Mouse (Mus musculus) limb, embryonic 11.5 days (tissue): Measurements from ENCODE around the gene Rassf2. TPM values are rescaled to one million over a fixed set of nuclear protein-coding genes. Genes with fewer than 3 reads are reported as not detected.

Experiments
- ATAC-seq: fragments of 200-750 bp; cut with Nextera tagmentation; 2 replicates; pipeline ENCODE4 v1.8.0; 2017; ENCODE audit warnings: low read depth; ENCODE audit not compliant: insufficient number of reproducible peaks, low FRiP score, low TSS enrichment
- DNase-seq: peaks from one replicate; pipeline ENCODE4 v3.0.0-alpha.2; 2015; ENCODE audit warnings: low spot score
- H3K27ac ChIP-seq: fragments of 300-500 bp; sonication (generic); replicated peaks from 2 replicates; pipeline ENCODE4 v1.5.1; 2014; ENCODE audit warnings: low read depth, mild to moderate bottlenecking, low read length
- H3K27me3 ChIP-seq: fragments of 300-500 bp; sonication (generic); 2 replicates; pipeline ENCODE4 v1.6.1; 2014; ENCODE audit warnings: mild to moderate bottlenecking, low read length, mixed read lengths; ENCODE audit not compliant: control insufficient read depth, insufficient read depth
- H3K36me3 ChIP-seq: fragments of 300-500 bp; sonication (generic); 2 replicates; pipeline ENCODE4 v1.6.1; 2014; ENCODE audit warnings: mild to moderate bottlenecking, low read length, moderate library complexity, mixed read lengths; ENCODE audit not compliant: control insufficient read depth, insufficient read depth
- H3K4me1 ChIP-seq: fragments of 300-500 bp; sonication (generic); 2 replicates; pipeline ENCODE4 v1.6.1; 2014; ENCODE audit warnings: low read length, mixed read lengths; ENCODE audit not compliant: control insufficient read depth, insufficient read depth
- H3K4me2 ChIP-seq: fragments of 300-500 bp; sonication (generic); 2 replicates; pipeline ENCODE4 v1.6.1; 2014; ENCODE audit warnings: low read depth, mild to moderate bottlenecking, moderate library complexity; ENCODE audit not compliant: severe bottlenecking
- H3K4me3 ChIP-seq: fragments of 300-500 bp; sonication (generic); 2 replicates; pipeline ENCODE4 v1.5.1; 2014; ENCODE audit warnings: low read depth, low read length
- H3K9ac ChIP-seq: fragments of 300-500 bp; sonication (generic); 2 replicates; pipeline ENCODE4 v1.6.1; 2014; ENCODE audit warnings: mild to moderate bottlenecking, low read length
- H3K9me3 ChIP-seq: fragments of 300-500 bp; sonication (generic); 2 replicates; pipeline ENCODE4 v1.6.1; 2016; ENCODE audit warnings: low read length; ENCODE audit not compliant: control insufficient read depth
- WGBS: fragments of 180-500 bp; shearing (Covaris S2); extraction: QIAGEN DNeasy Blood & Tissue Kit; methylation state at CpG from one replicate; pipeline ENCODE4 v1.1.7; 2014; 5-methylcytosine and 5-hydroxymethylcytosine counted together
- polyA plus RNA-seq: library from polyadenylated mRNA; unstranded; fragments of >200 nt; fragmentation: Nextera tagmentation; extraction: Ambion mirVana; gene quantifications from 2 replicates; pipeline ENCODE4 v1.2.1, GENCODE M21; 2014

Gene Rassf2
- polyA plus RNA-seq, 1 experiment from 2014 or later = 6.9 TPM

GRCm38 (mm10) chr2:132006561-132007474 lies 23.2 kb downstream of the Rassf2 start:
- no peak for ATAC-seq
- peaks cover 11% of the 10 kb centered on the region for H3K4me1 ChIP-seq

GRCm38 (mm10) chr2:132005445-132005844 lies 24.6 kb downstream of the Rassf2 start:
- Histone ChIP-seq H3K4me1 (peaks cover 11% of the 10 kb centered on the region), H3K27ac (no peak overlapping the region), H3K27me3 (no peaks in the 10 kb centered on the region), H3K36me3 (no peaks in the 10 kb centered on the region), H3K9me3 (no peaks in the 10 kb centered on the region), H3K4me3 (no peak overlapping the region), H3K9ac (no peak overlapping the region), H3K4me2 (no peak overlapping the region)
- ATAC-seq (no peak), DNase-seq (no peak)
- WGBS = 81% methylated on average over 4 of the region's 4 CpGs

More at GRCm38 (mm10) chr2:132006561-132007474, 23.2 kb downstream of the Rassf2 start:
- H3K9ac ChIP-seq = no peak overlapping the region
- no peak overlapping the region for H3K4me3 ChIP-seq
- no peak for DNase-seq
- no peak overlapping the region for H3K27ac ChIP-seq
- no peaks in the 10 kb centered on the region for H3K9me3 ChIP-seq
- H3K27me3 ChIP-seq = no peaks in the 10 kb centered on the region
- WGBS = 82% methylated on average over 18 of the region's 18 CpGs
- no peak overlapping the region for H3K4me2 ChIP-seq
- no peaks in the 10 kb centered on the region for H3K36me3 ChIP-seq

- Histone ChIP-seq H3K9me3 (no peaks in the 10 kb centered on the region), H3K4me2 (no peak overlapping the region), H3K4me3 (no peak overlapping the region), H3K36me3 (no peaks in the 10 kb centered on the region), H3K4me1 (peaks cover 11% of the 10 kb centered on the region), H3K27ac (no peak overlapping the region), H3K27me3 (no peaks in the 10 kb centered on the region), H3K9ac (no peak overlapping the region)
- 70% methylated on average over 9 of the region's 9 CpGs for WGBS
- no peak for ATAC-seq
- no peak for DNase-seq
Measured at GRCm38 (mm10) chr2:132004495-132005136, 25.4 kb downstream of the Rassf2 start.

GRCm38 (mm10) chr2:132003916-132004315 lies 26.1 kb downstream of the Rassf2 start:
- Histone ChIP-seq H3K27ac (no peak overlapping the region), H3K4me1 (peaks cover 11% of the 10 kb centered on the region), H3K9ac (no peak overlapping the region), H3K4me2 (no peak overlapping the region), H3K4me3 (no peak overlapping the region), H3K27me3 (no peaks in the 10 kb centered on the region), H3K36me3 (no peaks in the 10 kb centered on the region), H3K9me3 (no peaks in the 10 kb centered on the region)
- WGBS = 74% methylated on average over 5 of the region's 5 CpGs
- DNase-seq = no peak
- no peak for ATAC-seq

GRCm38 (mm10) chr2:132001696-132002334 lies 28.2 kb downstream of the Rassf2 start:
- no peak overlapping the region for H3K9ac ChIP-seq
- H3K36me3 ChIP-seq = no peaks in the 10 kb centered on the region
- H3K4me1 ChIP-seq = no peaks in the 10 kb centered on the region
- no peak for DNase-seq
- no peaks in the 10 kb centered on the region for H3K9me3 ChIP-seq
- ATAC-seq = no peak
- no peaks in the 10 kb centered on the region for H3K27me3 ChIP-seq
- H3K4me2 ChIP-seq = no peak overlapping the region
- no peak overlapping the region for H3K27ac ChIP-seq
- WGBS = 42% methylated on average over 13 of the region's 13 CpGs
- no peak overlapping the region for H3K4me3 ChIP-seq

- WGBS = 58% methylated on average over 5 of the region's 5 CpGs
Measured at GRCm38 (mm10) chr2:131997356-131997755, 32.7 kb downstream of the Rassf2 start.

GRCm38 (mm10) chr2:131996369-131996768 lies 33.7 kb downstream of the Rassf2 start:
- Histone ChIP-seq H3K36me3 (no peaks in the 10 kb centered on the region), H3K27me3 (no peaks in the 10 kb centered on the region), H3K4me2 (no peak overlapping the region), H3K4me3 (no peak overlapping the region), H3K27ac (no peak overlapping the region), H3K9ac (no peak overlapping the region), H3K9me3 (no peaks in the 10 kb centered on the region), H3K4me1 (peaks cover 5% of the 10 kb centered on the region; the same call in 1 of the 2 replicates)
- ATAC-seq (no peak), DNase-seq (no peak)
- WGBS = 80% methylated on average over 7 of the region's 7 CpGs

More at GRCm38 (mm10) chr2:131997356-131997755, 32.7 kb downstream of the Rassf2 start:
- Histone ChIP-seq H3K27me3 (no peaks in the 10 kb centered on the region), H3K9me3 (no peaks in the 10 kb centered on the region), H3K4me1 (peaks cover 5% of the 10 kb centered on the region; the same call in 1 of the 2 replicates), H3K36me3 (no peaks in the 10 kb centered on the region), H3K9ac (no peak overlapping the region), H3K27ac (no peak overlapping the region), H3K4me2 (no peak overlapping the region), H3K4me3 (no peak overlapping the region)
- ATAC-seq (no peak), DNase-seq (no peak)

GRCm38 (mm10) chr2:131995742-131996141 lies 34.3 kb downstream of the Rassf2 start:
- Histone ChIP-seq H3K4me2 (no peak overlapping the region), H3K4me1 (peaks cover 5% of the 10 kb centered on the region; the same call in 1 of the 2 replicates), H3K9me3 (no peaks in the 10 kb centered on the region), H3K9ac (no peak overlapping the region), H3K27ac (no peak overlapping the region), H3K36me3 (no peaks in the 10 kb centered on the region), H3K27me3 (no peaks in the 10 kb centered on the region), H3K4me3 (no peak overlapping the region)
- ATAC-seq = no peak
- no peak for DNase-seq
- WGBS = 89% methylated on average over 12 of the region's 12 CpGs
